Mouse (Mus musculus): Measurements from ENCODE around the gene Nynrin. TPM values are rescaled to one million over a fixed set of nuclear protein-coding genes. Genes with fewer than 3 reads are reported as not detected.

Nynrin gene
- polyA plus RNA-seq, 1 experiment from 2014 or later = 20.2 TPM

DNA sequence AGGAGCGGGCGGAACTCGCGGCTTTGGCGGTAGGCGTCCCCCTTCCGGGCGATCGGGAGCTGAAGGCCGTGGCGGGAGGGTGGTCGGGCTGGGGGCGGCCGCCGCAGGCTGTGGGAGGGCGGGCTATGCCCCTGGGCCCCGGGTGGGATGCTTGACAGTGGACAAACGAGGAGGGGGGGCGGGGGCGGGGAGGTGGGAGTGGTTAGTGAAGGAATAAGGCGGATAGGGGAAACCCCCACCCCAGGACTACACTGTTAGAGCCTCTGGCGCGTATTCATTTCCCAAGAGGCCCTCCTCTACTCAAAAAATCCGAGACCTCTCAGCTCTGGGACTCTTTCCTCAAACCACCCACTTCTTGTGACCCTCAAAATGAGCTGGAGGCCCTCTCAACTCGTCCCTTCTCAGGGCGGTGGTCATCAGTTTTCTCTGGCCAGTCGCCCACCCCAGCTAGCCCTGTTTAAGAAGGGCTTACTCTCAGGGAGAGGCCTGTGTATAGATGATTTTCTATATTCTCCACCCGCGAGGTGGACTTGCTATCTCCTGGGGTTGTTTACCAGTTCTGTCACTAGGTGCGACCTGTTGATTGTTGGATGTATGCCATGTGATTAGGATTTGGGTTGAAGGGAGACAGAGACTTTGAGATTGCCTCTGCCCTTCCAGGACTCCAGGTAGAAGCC is 31.4 kb downstream of the Nynrin start:
- no peak for DNase-seq (ENCODE audit: low spot score)
- H3K27ac ChIP-seq (ENCODE audit: low read depth, low read length) = peak overlapping the region; percentile 62
- peaks cover 3% of the 10 kb centered on the region; the same call in 1 of the 2 replicates for H3K4me1 ChIP-seq (replicated peaks; ENCODE audit: control insufficient read depth, insufficient read depth, low read length)

DNA sequence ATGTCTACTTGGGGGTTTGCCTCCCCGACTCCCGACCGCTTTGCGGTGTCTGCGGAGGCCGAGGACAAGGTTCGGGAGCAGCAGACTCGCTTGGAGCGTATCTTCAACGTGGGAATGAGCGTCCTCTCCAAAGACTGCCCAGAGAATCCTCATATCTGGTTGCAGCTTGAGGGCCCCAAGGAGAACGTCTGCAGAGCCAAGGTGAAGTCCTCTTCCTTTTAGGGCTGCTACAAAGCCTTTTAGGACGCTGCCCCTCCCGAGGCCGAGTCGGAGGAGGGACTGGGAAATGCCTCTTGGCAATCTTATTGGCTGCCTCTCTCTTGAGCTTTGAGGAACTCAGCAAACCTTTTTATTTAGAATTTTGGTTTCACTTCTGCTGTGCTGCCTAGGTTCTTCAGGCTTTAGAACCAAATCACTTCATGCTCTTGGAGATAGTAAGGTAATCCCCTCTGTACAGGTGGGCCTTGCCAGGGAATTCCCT is 32.0 kb downstream of the Nynrin start:
- 12% methylated on average over 16 of the region's 16 CpGs for WGBS
- Histone ChIP-seq H3K4me2 (ENCODE audit: low read depth, low read length, severe bottlenecking) (peak overlapping the region; percentile 66), H3K4me1 (replicated peaks; ENCODE audit: control insufficient read depth, insufficient read depth, low read length) (peaks cover 3% of the 10 kb centered on the region; the same call in 1 of the 2 replicates), H3K27ac (ENCODE audit: low read depth, low read length) (no peak overlapping the region), H3K4me3 (ENCODE audit: low read depth, low read length) (peak overlapping the region; percentile 81), H3K27me3 (ENCODE audit: control insufficient read depth, insufficient read depth, low read length) (no peaks in the 10 kb centered on the region), H3K9ac (ENCODE audit: low read length) (peak overlapping the region; percentile 87), H3K36me3 (ENCODE audit: control insufficient read depth, insufficient read depth, low read length) (peaks cover 10% of the 10 kb centered on the region; the same call in 1 of the 2 replicates), H3K9me3 (ENCODE audit: control insufficient read depth, low read length) (no peaks in the 10 kb centered on the region)
- DNase-seq (ENCODE audit: low spot score) (no peak), ATAC-seq (replicated peaks; ENCODE audit: low FRiP score) (no peak)

More for the DNA sequence above, 31.4 kb downstream of the Nynrin start:
- H3K4me3 ChIP-seq (ENCODE audit: low read depth, low read length) = peak overlapping the region; percentile 81
- H3K9me3 ChIP-seq (ENCODE audit: control insufficient read depth, low read length) = no peaks in the 10 kb centered on the region
- no peaks in the 10 kb centered on the region for H3K27me3 ChIP-seq (ENCODE audit: control insufficient read depth, insufficient read depth, low read length)
- peak overlapping the region; percentile 87 for H3K9ac ChIP-seq (ENCODE audit: low read length)
- ATAC-seq (replicated peaks; ENCODE audit: low FRiP score) = peak; percentile 74
- WGBS = 2% methylated on average over 28 of the region's 30 CpGs
- peak overlapping the region; percentile 66 for H3K4me2 ChIP-seq (ENCODE audit: low read depth, low read length, severe bottlenecking)
- H3K36me3 ChIP-seq (ENCODE audit: control insufficient read depth, insufficient read depth, low read length) = peaks cover 10% of the 10 kb centered on the region; the same call in 1 of the 2 replicates

DNA sequence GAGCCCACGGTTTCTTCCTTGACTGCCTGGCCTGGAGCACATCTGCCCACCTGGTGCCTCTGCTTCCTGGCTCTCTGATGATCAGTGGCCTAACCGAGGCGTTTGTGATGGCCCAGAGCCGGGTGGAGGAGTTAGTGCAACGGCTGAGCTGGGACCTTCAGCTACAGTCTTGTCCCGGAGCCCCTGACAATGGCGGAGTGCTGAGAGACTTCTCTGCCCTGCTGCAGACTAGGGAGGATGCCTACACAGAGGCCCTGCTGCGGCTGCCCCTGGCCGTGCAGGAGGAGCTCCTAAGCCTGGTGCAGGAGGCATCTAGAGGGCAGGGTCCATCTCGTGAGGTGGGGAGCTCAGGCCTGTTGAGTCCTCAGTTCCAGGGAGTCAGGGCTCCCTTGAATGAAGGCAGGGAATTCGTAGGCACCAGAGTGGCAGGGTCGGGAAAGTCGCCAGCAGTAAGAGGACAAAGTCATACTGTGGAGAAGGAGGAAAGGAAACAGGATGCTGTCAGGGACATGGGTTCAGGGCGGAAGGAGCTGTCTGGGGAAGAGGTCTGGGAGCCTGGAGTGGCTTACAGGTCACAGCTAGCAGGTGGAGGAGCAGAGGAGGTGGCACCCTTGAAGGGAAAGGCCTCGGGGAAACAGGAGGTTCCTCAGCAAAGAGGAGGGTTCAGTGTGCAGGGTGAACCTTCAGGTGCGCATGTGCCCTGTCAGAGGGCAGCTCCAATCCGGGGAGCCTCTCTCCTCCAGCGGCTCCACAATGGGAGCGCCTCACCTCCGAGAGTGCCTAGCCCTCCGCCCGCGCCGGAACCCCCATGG is 33.0 kb downstream of the Nynrin start:
- no peak overlapping the region for H3K4me2 ChIP-seq (ENCODE audit: low read depth, low read length, severe bottlenecking)

DNA sequence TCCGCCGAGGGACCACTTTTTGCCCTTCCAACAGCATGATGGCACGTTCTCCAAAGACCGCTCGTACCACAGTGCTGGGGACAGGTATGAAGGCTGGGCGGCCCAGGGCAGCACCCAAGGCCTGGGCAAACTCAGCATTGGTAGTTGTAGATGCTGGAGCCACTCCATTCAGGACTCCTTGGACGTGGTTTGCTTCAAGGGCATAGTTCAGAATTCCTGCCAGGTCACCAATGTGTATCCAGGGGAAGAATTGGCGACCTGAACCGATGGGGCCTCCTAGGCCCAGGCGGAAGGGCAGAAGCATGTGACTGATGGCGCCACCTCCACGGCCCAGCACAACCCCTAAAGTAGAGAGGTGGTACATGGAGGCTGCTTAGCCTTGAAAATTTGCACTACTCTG is 43.9 kb downstream of the Nynrin start:
- Histone ChIP-seq H3K4me2 (ENCODE audit: low read depth, low read length, severe bottlenecking) (no peak overlapping the region), H3K9ac (ENCODE audit: low read length) (no peak overlapping the region), H3K4me1 (replicated peaks; ENCODE audit: control insufficient read depth, insufficient read depth, low read length) (peaks cover 9% of the 10 kb centered on the region; the same call in 1 of the 2 replicates), H3K4me3 (ENCODE audit: low read depth, low read length) (no peak overlapping the region), H3K27me3 (ENCODE audit: control insufficient read depth, insufficient read depth, low read length) (no peaks in the 10 kb centered on the region), H3K9me3 (ENCODE audit: control insufficient read depth, low read length) (no peaks in the 10 kb centered on the region), H3K27ac (ENCODE audit: low read depth, low read length) (no peak overlapping the region), H3K36me3 (ENCODE audit: control insufficient read depth, insufficient read depth, low read length) (peaks cover 3% of the 10 kb centered on the region; the same call in 1 of the 2 replicates)
- WGBS = 90% methylated on average over 12 of the region's 12 CpGs
- no peak for DNase-seq (ENCODE audit: low spot score)
- no peak for ATAC-seq (replicated peaks; ENCODE audit: low FRiP score)

More for the DNA sequence above, 33.0 kb downstream of the Nynrin start:
- Histone ChIP-seq H3K27me3 (ENCODE audit: control insufficient read depth, insufficient read depth, low read length) (no peaks in the 10 kb centered on the region), H3K36me3 (ENCODE audit: control insufficient read depth, insufficient read depth, low read length) (peaks cover 10% of the 10 kb centered on the region; the same call in 1 of the 2 replicates), H3K9ac (ENCODE audit: low read length) (no peak overlapping the region), H3K4me3 (ENCODE audit: low read depth, low read length) (no peak overlapping the region), H3K9me3 (ENCODE audit: control insufficient read depth, low read length) (no peaks in the 10 kb centered on the region), H3K27ac (ENCODE audit: low read depth, low read length) (no peak overlapping the region), H3K4me1 (replicated peaks; ENCODE audit: control insufficient read depth, insufficient read depth, low read length) (peaks cover 3% of the 10 kb centered on the region; the same call in 1 of the 2 replicates)
- WGBS = 86% methylated on average over 24 of the region's 24 CpGs
- ATAC-seq (replicated peaks; ENCODE audit: low FRiP score) = no peak
- no peak for DNase-seq (ENCODE audit: low spot score)

DNA sequence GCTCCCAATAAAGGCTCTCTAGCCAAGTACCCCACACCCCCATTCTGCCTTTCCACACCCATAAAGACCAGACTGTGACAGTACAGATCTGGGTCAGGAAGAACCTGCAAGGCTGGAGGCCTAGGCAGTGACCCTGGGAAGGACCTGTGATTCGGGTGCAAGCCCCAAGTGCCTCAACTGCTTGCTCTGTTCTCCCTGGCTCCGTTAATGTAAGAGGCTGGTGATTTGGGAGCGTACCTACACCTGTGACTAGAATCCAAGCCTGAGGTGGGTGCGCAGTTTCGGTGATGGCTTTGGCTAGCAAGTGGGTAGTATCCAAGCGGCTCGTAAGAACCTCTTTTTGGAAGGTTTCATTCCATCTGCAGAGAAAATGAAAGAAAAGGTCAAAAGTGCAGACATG is 45.1 kb downstream of the Nynrin start:
- no peak overlapping the region for H3K4me2 ChIP-seq (ENCODE audit: low read depth, low read length, severe bottlenecking)
- H3K9ac ChIP-seq (ENCODE audit: low read length) = no peak overlapping the region
- no peaks in the 10 kb centered on the region for H3K9me3 ChIP-seq (ENCODE audit: control insufficient read depth, low read length)
- DNase-seq (ENCODE audit: low spot score) (no peak), ATAC-seq (replicated peaks; ENCODE audit: low FRiP score) (no peak)
- no peak overlapping the region for H3K4me3 ChIP-seq (ENCODE audit: low read depth, low read length)
- peaks cover 9% of the 10 kb centered on the region; the same call in 1 of the 2 replicates for H3K4me1 ChIP-seq (replicated peaks; ENCODE audit: control insufficient read depth, insufficient read depth, low read length)
- H3K36me3 ChIP-seq (ENCODE audit: control insufficient read depth, insufficient read depth, low read length) = peaks cover 3% of the 10 kb centered on the region; the same call in 1 of the 2 replicates
- H3K27ac ChIP-seq (ENCODE audit: low read depth, low read length) = no peak overlapping the region
- 90% methylated on average over 7 of the region's 7 CpGs for WGBS
- no peaks in the 10 kb centered on the region for H3K27me3 ChIP-seq (ENCODE audit: control insufficient read depth, insufficient read depth, low read length)

DNA sequence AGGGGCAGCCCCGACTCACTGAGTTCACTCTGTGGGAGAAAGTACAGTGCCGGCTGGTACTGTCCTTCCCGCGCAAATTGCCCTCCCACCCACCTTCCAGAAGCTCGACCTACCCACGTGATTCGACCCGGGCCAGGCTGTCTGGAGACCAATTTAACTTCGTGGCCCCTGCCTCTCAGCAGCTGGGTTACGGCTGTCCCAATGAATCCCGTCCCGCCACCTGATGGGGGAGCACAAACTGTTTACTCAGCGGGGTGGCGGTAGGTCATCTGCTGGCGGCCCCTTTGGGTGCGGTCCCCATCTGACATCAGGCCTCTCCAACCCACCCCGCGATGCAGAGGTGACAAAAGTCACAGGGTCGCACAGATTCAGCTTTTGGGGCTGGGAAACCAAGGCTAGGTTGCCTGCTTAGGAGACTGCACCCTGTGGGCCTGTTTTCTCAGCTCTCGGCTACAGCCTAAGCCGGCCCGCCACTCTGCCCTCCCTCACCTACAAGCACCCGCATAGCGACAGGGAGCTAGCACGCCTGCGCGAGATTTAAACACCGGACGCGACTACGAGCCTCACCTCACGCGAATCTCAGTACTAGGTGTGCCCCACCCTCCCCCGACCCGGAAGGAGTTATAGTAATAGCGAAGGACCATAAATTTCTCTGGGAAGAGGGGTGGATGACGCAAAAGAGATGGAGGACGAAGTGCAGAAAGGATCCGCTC is 46.0 kb downstream of the Nynrin start, which contains the start of gene Sdr39u1:
Gene Sdr39u1, minus strand, starts transcription at position 593 of the 713 bp plus-strand sequence.
- Histone ChIP-seq H3K4me2 (ENCODE audit: low read depth, low read length, severe bottlenecking) (peak within 1 kb of the TSS; percentile 82), H3K27me3 (ENCODE audit: control insufficient read depth, insufficient read depth, low read length) (no peaks in the 10 kb centered on the region), H3K4me1 (replicated peaks; ENCODE audit: control insufficient read depth, insufficient read depth, low read length) (peaks cover 9% of the 10 kb centered on the region; the same call in 1 of the 2 replicates), H3K4me3 (ENCODE audit: low read depth, low read length) (peak within 1 kb of the TSS; percentile 40), H3K27ac (ENCODE audit: low read depth, low read length) (no peak within 1 kb of the TSS), H3K36me3 (ENCODE audit: control insufficient read depth, insufficient read depth, low read length) (peaks cover 3% of the 10 kb centered on the region; the same call in 1 of the 2 replicates), H3K9me3 (ENCODE audit: control insufficient read depth, low read length) (no peaks in the 10 kb centered on the region), H3K9ac (ENCODE audit: low read length) (peak within 1 kb of the TSS; percentile 68)
- DNase-seq (ENCODE audit: low spot score) (peak; percentile 89), ATAC-seq (replicated peaks; ENCODE audit: low FRiP score) (peak; percentile 89)
- WGBS = 6% methylated on average over 39 of the region's 39 CpGs

DNA sequence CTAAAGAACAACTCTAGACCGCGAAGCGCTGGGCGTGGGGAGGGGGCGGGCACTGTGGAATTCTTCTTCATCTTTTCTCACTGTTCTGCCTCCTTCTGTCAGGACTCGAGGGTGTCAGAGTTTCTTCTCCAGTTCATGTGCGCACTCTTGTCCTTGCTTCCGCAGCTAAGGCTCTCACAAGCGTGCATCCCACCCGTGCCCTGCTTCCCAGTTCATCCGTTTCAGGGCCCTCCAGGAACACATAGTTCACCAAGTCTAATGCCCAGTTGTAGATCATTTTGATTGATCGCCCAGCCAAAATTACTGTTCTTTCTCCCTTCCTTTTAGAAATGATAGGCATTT is 46.6 kb downstream of the Nynrin start:
- H3K9ac ChIP-seq (ENCODE audit: low read length) = peak overlapping the region; percentile 68
- no peaks in the 10 kb centered on the region; the same call in 1 of the 2 replicates for H3K36me3 ChIP-seq (ENCODE audit: control insufficient read depth, insufficient read depth, low read length)
- H3K4me3 ChIP-seq (ENCODE audit: low read depth, low read length) = peak overlapping the region; percentile 40
- H3K27ac ChIP-seq (ENCODE audit: low read depth, low read length) = no peak overlapping the region
- H3K27me3 ChIP-seq (ENCODE audit: control insufficient read depth, insufficient read depth, low read length) = no peaks in the 10 kb centered on the region
- H3K4me1 ChIP-seq (replicated peaks; ENCODE audit: control insufficient read depth, insufficient read depth, low read length) = peaks cover 9% of the 10 kb centered on the region; the same call in 1 of the 2 replicates
- 9% methylated on average over 12 of the region's 12 CpGs for WGBS
- no peaks in the 10 kb centered on the region for H3K9me3 ChIP-seq (ENCODE audit: control insufficient read depth, low read length)
- H3K4me2 ChIP-seq (ENCODE audit: low read depth, low read length, severe bottlenecking) = peak overlapping the region; percentile 82
- ATAC-seq (replicated peaks; ENCODE audit: low FRiP score) = 0 out of 2 replicates have a peak, but pooled peaks have one; percentile 11
- no peak for DNase-seq (ENCODE audit: low spot score)

DNA sequence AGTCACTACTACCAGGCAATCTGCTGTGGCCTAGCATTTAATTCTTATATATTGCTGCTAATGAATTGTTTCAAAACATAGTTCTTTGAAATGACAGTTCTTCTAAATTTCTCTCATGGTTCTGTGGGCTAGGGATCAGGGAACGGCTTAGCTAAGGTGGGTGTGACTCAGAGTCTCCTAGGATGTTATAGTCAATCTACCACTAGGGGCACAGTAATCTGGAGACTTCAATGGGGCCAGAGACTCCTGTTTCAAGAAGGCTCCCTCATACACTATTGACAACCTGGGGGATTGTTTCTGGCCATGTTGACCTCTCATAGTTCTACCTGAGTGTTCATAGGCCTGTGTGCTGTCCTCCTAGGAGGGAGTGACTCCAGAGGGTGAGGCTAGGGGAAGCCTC is 51.7 kb downstream of the Nynrin start:
- H3K4me1 ChIP-seq (replicated peaks; ENCODE audit: control insufficient read depth, insufficient read depth, low read length) = peaks cover 5% of the 10 kb centered on the region; the same call in 1 of the 2 replicates
- H3K4me2 ChIP-seq (ENCODE audit: low read depth, low read length, severe bottlenecking) = no peak overlapping the region
- H3K36me3 ChIP-seq (ENCODE audit: control insufficient read depth, insufficient read depth, low read length) = no peaks in the 10 kb centered on the region
- no peak overlapping the region for H3K27ac ChIP-seq (ENCODE audit: low read depth, low read length)
- no peaks in the 10 kb centered on the region for H3K9me3 ChIP-seq (ENCODE audit: control insufficient read depth, low read length)
- H3K9ac ChIP-seq (ENCODE audit: low read length) = no peak overlapping the region
- H3K4me3 ChIP-seq (ENCODE audit: low read depth, low read length) = no peak overlapping the region
- H3K27me3 ChIP-seq (ENCODE audit: control insufficient read depth, insufficient read depth, low read length) = no peaks in the 10 kb centered on the region
- 37% methylated on average over 1 of the region's 1 CpGs for WGBS
- DNase-seq (ENCODE audit: low spot score) (no peak), ATAC-seq (replicated peaks; ENCODE audit: low FRiP score) (no peak)
